ENCODE assay signal across 12 mouse cellular contexts in the genomic region with DNA sequence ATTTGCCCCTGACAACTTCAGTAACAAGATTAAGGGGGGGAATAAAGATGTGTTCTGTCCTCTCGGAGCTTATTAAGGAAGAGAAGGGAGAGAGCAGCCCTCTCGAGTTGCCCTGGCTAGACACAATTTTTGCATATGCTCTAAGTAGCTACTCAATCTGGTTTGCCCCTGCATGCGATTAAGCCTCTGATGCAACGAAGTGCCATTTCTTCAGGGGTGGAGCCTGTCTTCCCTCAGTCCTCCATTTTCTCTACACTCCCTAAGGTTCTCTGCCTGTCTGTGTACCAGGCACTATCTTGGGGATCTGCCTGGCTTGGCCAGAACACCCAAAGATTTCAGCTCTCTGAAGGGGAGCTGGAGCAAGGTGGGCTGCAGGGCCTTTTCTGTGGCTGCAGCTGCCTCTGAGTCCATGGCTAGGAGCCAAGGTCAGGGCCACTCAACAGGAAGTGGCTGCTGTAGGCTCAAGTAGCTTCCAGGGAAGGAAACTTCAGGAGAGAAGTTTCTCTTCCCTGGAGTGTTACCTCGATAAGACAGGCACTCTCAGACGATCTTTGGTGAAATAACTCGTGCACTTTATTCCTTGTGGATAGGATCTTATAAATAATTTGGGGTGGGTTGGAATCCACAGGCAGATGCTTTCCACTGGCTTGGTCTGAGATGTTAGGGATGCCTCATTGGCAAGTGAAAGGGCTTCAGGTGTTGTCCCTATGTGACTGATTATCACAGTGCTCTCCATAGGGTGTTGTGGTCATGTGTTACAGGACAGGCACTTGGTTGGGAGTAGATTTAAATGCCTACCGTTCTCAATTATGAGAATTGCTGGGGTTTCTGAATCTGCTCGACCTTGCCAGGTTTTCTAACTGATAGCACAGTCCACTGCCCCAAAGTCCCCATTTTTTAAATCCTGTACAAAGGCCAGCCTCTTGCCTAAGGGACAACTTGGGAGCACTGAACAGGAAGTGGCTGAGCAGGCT. TPM values are rescaled to one million over a fixed set of nuclear protein-coding genes. Genes with fewer than 3 reads are reported as not detected.
DNase-seq lines count a peak whose midpoint lies in the region; ATAC-seq and TF ChIP-seq lines count a peak whose summit lies in the region.
"Had no signal": no experiment of that assay in that cellular context is flagged by ENCODE, and none has a peak within 500 bp of the region (broad histone marks: within the 10 kb centered on the region; RNA-seq: fewer than 3 reads in every experiment).

No protein-coding gene starts in this region.

- no peaks in the 10 kb centered on the region for H3K27me3 ChIP-seq in CH12.LX (replicated peaks)
- H3K27me3 ChIP-seq in lung, postnatal 0 days (replicated peaks; ENCODE audit: insufficient read depth, low read length) = no peaks in the 10 kb centered on the region
- no peaks in the 10 kb centered on the region for H3K27me3 ChIP-seq in midbrain, embryonic 16.5 days (ENCODE audit: control insufficient read depth, insufficient read depth, low read depth, low read length)
- H3K27me3 ChIP-seq: limb, embryonic 13.5 days had no signal

- no peak overlapping the region for H3K4me3 ChIP-seq in CH12.LX (replicated peaks in 1 of 3; ENCODE audit: low read depth in 2 of 3, low read length in 2 of 3, poor library complexity in 1 of 3)
- no peak overlapping the region for H3K4me3 ChIP-seq in lung, postnatal 0 days (ENCODE audit: low read depth, low read length)
- no peak overlapping the region for H3K4me3 ChIP-seq in midbrain, embryonic 16.5 days (ENCODE audit: low read depth, low read length)
- H3K4me3 ChIP-seq: erythroblast, embryonic 14.5 days; limb, embryonic 13.5 days had no signal

- WGBS in lung, postnatal 0 days = 43% methylated on average over 9 of the region's 9 CpGs
- WGBS in midbrain, embryonic 16.5 days = 62% methylated on average over 9 of the region's 9 CpGs

- peak; percentile 22 to 32 for DNase-seq in heart, postnatal 14 days
- no peak for DNase-seq in heart, adult 18-20 months
- no peak for DNase-seq in CH12.LX (ENCODE audit: extremely low read depth)
- peak; percentile 77 for DNase-seq in MN1 (ENCODE audit: low spot score)
- DNase-seq in lung, postnatal 0 days (ENCODE audit: low spot score) = peak; percentile 46
- no peak for DNase-seq in right cerebral cortex, postnatal 14 days
- no peak for DNase-seq in right cerebral cortex, postnatal 36 days (ENCODE audit: low spot score in 2 of 2)
- DNase-seq: thymus, postnatal 14 days had no signal

- no peak for TF ChIP-seq CTCF in CH12.LX (conservative IDR thresholded peaks at IDR 0.05 in 1 of 2, IDR thresholded peaks at IDR 0.05 in 1 of 2; ENCODE audit: low read depth in 2 of 2, low read length in 2 of 2)
- no peak for TF ChIP-seq CTCF in lung, postnatal 0 days (IDR thresholded peaks at IDR 0.05)

- H3K36me3 ChIP-seq in CH12.LX (replicated peaks in 1 of 2; ENCODE audit: control insufficient read depth in 1 of 2, insufficient read depth in 1 of 2, low read length in 1 of 2) = no peaks in the 10 kb centered on the region
- H3K36me3 ChIP-seq in lung, postnatal 0 days (ENCODE audit: insufficient read depth, low read length) = no peaks in the 10 kb centered on the region
- no peaks in the 10 kb centered on the region for H3K36me3 ChIP-seq in midbrain, embryonic 16.5 days (ENCODE audit: control insufficient read depth, insufficient read depth, low read length)
- H3K36me3 ChIP-seq: limb, embryonic 13.5 days had no signal

- dilution Hi-C loops in CH12.LX (cut with MboI; ENCODE audit: extremely low pct_ligation_motif_present, extremely low pct_unique_long_range_greater_than_20kb, low sequenced_read_pairs) = no loop called here

- peaks cover 7% of the 10 kb centered on the region for H3K9me3 ChIP-seq in CH12.LX (replicated peaks; ENCODE audit: low read length)
- H3K9me3 ChIP-seq in lung, postnatal 0 days (ENCODE audit: low read length) = no peaks in the 10 kb centered on the region
- no peaks in the 10 kb centered on the region for H3K9me3 ChIP-seq in midbrain, embryonic 16.5 days (replicated peaks; ENCODE audit: control insufficient read depth, low read length, poor library complexity, severe bottlenecking)
- H3K9me3 ChIP-seq: limb, embryonic 13.5 days had no signal

- 0 out of 2 replicates have a peak overlapping the region, but pooled peaks have one; percentile 5 for H3K9ac ChIP-seq in CH12.LX (ENCODE audit: insufficient read depth, low read depth)
- no peak overlapping the region for H3K9ac ChIP-seq in lung, postnatal 0 days (replicated peaks; ENCODE audit: low read depth)
- H3K9ac ChIP-seq in midbrain, embryonic 16.5 days (ENCODE audit: low read depth, low read length) = no peak overlapping the region
- H3K9ac ChIP-seq: limb, embryonic 13.5 days had no signal

- no peaks in the 10 kb centered on the region for H3K79me2 ChIP-seq in CH12.LX (replicated peaks; ENCODE audit: control insufficient read depth, extremely low read depth, insufficient read depth, poor library complexity, severe bottlenecking)

- in situ Hi-C loops in CH12.LX (cut with MboI; ENCODE audit: low pct_ligation_motif_present, low pct_unique_long_range_greater_than_20kb, low sequenced_read_pairs) = loop anchor here (5.0 kb wide), 1 partner anchor 37 kb away; no protein-coding TSS in a partner anchor

- no peak for TF ChIP-seq EP300 in CH12.LX (IDR thresholded peaks at IDR 0.05; ENCODE audit: low read length)
- TF ChIP-seq EP300 in lung, postnatal 0 days (IDR thresholded peaks at IDR 0.05) = no peak

- H3K4me2 ChIP-seq in CH12.LX (ENCODE audit: insufficient read depth, low read depth, poor library complexity, severe bottlenecking) = no peak overlapping the region
- no peak overlapping the region for H3K4me2 ChIP-seq in lung, postnatal 0 days (replicated peaks; ENCODE audit: low read depth, low read length)
- no peak overlapping the region for H3K4me2 ChIP-seq in midbrain, embryonic 16.5 days (ENCODE audit: low read length)
- H3K4me2 ChIP-seq: limb, embryonic 13.5 days had no signal

- peak overlapping the region; percentile 50 for H3K27ac ChIP-seq in CH12.LX (ENCODE audit: insufficient read depth, low read depth)
- H3K27ac ChIP-seq in lung, postnatal 0 days (ENCODE audit: low read length) = no peak overlapping the region
- no peak overlapping the region for H3K27ac ChIP-seq in midbrain, embryonic 16.5 days (ENCODE audit: low read length)
- H3K27ac ChIP-seq: limb, embryonic 13.5 days had no signal

- H3K4me1 ChIP-seq in CH12.LX (ENCODE audit: control insufficient read depth in 1 of 2, insufficient read depth in 2 of 2) = peaks cover 16 to 51% of the 10 kb centered on the region in 2 experiments
- H3K4me1 ChIP-seq in lung, postnatal 0 days (ENCODE audit: insufficient read depth, low read depth, low read length) = peaks cover 7% of the 10 kb centered on the region; the same call in 1 of the 2 replicates
- no peaks in the 10 kb centered on the region for H3K4me1 ChIP-seq in midbrain, embryonic 16.5 days (ENCODE audit: control insufficient read depth, insufficient read depth, low read length)
- H3K4me1 ChIP-seq: limb, embryonic 13.5 days had no signal

- intact Hi-C loops in heart, postnatal 14 days (cut with DNase I) = no loop called here

- ATAC-seq in lung, postnatal 0 days = peak; percentile 66
- ATAC-seq in midbrain, embryonic 16.5 days = no peak
- ATAC-seq: inflammation-experienced regulatory T-cells, adult 6 months had no signal

- no peak for TF ChIP-seq RAD21 in CH12.LX (IDR thresholded peaks at IDR 0.05; ENCODE audit: low read depth, low read length)

- TF ChIP-seq POLR2A in CH12.LX (IDR thresholded peaks at IDR 0.05; ENCODE audit: low read depth, low read length) = no peak

TF ChIP-seq in CH12.LX, 34 proteins besides CTCF, POLR2A, EP300 and RAD21:
- no peak for TF ChIP-seq MEF2A (IDR thresholded peaks at IDR 0.05; ENCODE audit: borderline replicate concordance, low read depth, low read length)
- TF ChIP-seq USF1 (IDR thresholded peaks at IDR 0.05; ENCODE audit: low read depth, low read length) = no peak
- no peak for TF ChIP-seq CHD2 (IDR thresholded peaks at IDR 0.05; ENCODE audit: low read length)
- TF ChIP-seq ZMIZ1 (IDR thresholded peaks at IDR 0.05; ENCODE audit: low read depth, low read length) = no peak
- TF ChIP-seq TBP (conservative IDR thresholded peaks at IDR 0.05; ENCODE audit: low read depth, low read length) = no peak
- TF ChIP-seq BHLHE40 (IDR thresholded peaks at IDR 0.05; ENCODE audit: low read depth, low read length) = no peak
- TF ChIP-seq PAX5 (IDR thresholded peaks at IDR 0.05; ENCODE audit: low read length) = no peak
- TF ChIP-seq GABPA (IDR thresholded peaks at IDR 0.05; ENCODE audit: insufficient replicate concordance, low read depth, low read length) = no peak
- no peak for TF ChIP-seq USF2 (conservative IDR thresholded peaks at IDR 0.05; ENCODE audit: low read depth, low read length)
- TF ChIP-seq UBTF (IDR thresholded peaks at IDR 0.05; ENCODE audit: low read depth, low read length) = no peak
- no peak for TF ChIP-seq ELF1 (IDR thresholded peaks at IDR 0.05; ENCODE audit: low read depth, low read length)
- no peak for TF ChIP-seq SIN3A (IDR thresholded peaks at IDR 0.05; ENCODE audit: low read length)
- TF ChIP-seq E2F4 (IDR thresholded peaks at IDR 0.05; ENCODE audit: insufficient replicate concordance, low read depth, low read length) = no peak
- TF ChIP-seq MAZ (IDR thresholded peaks at IDR 0.05; ENCODE audit: low read depth, low read length) = no peak
- no peak for TF ChIP-seq MAX (IDR thresholded peaks at IDR 0.05; ENCODE audit: low read length)

RNA-seq across cellular contexts. Expression of a gene that starts 40.2 kb away (rescaled TPM):
- total RNA-seq in heart, postnatal 14 days (2021) = 10 to 100 TPM in 1 of 2 experiments, 1 to 10 TPM in 1; 9.6 to 13.3 TPM
- 1 to 10 TPM; 6.0 to 9.7 TPM for total RNA-seq in heart, adult 18-20 months (2021)
- total RNA-seq in CH12.LX (2012; rRNA removed) (33.1 and 38.1 TPM in 2 replicates), CH12.LX (2014; rRNA removed) (31.2 and 34.8 TPM in 2 replicates)
- polyA plus RNA-seq in CH12.LX (2012; ENCODE audit: insufficient read length, low read depth) = 48.7 and 61.1 TPM in 2 replicates
- polyA plus RNA-seq in lung, postnatal 0 days (2015; fragmentation: Nextera tagmentation; extraction: Ambion mirVana) = 7.1 and 7.8 TPM in 2 replicates
- 3.9 and 4.5 TPM in 2 replicates for polyA plus RNA-seq in midbrain, embryonic 16.5 days (2015; fragmentation: Nextera tagmentation; extraction: Ambion mirVana)

Comparison
In these comparisons a context has a peak if more than half of its experiments do, and no peak if none do; other contexts are left out.
1. DNase-seq: peak in heart, postnatal 14 days (2 of 2), MN1 (single experiment) and lung, postnatal 0 days (single experiment); none in heart, adult 18-20 months (0 of 2), CH12.LX (single experiment), right cerebral cortex, postnatal 14 days (single experiment) and right cerebral cortex, postnatal 36 days (0 of 2).